Mouse (Mus musculus) forebrain, embryonic 15.5 days (tissue): Measurements from ENCODE around the gene Cnr1. TPM values are rescaled to one million over a fixed set of nuclear protein-coding genes. Genes with fewer than 3 reads are reported as not detected.

Experiments
- ATAC-seq: fragments of 200-750 bp; cut with Nextera tagmentation; replicated peaks from 2 replicates; pipeline ENCODE4 v1.8.0; 2017; ENCODE audit warnings: mild to moderate bottlenecking, moderate TSS enrichment, moderate library complexity
- H3K27ac ChIP-seq: fragments of 300-500 bp; sonication (generic); replicated peaks from 2 replicates; pipeline ENCODE4 v1.5.1; 2015; ENCODE audit warnings: mild to moderate bottlenecking, inconsistent platforms
- H3K27me3 ChIP-seq: fragments of 300-500 bp; sonication (generic); 2 replicates; pipeline ENCODE4 v1.6.1; 2015; ENCODE audit warnings: inconsistent platforms
- H3K36me3 ChIP-seq: fragments of 300-500 bp; sonication (generic); 2 replicates; pipeline ENCODE4 v1.6.1; 2015; ENCODE audit warnings: mild to moderate bottlenecking, inconsistent platforms
- H3K4me1 ChIP-seq: fragments of 300-500 bp; sonication (generic); 2 replicates; pipeline ENCODE4 v1.6.1; 2015; ENCODE audit warnings: inconsistent platforms
- H3K4me2 ChIP-seq: fragments of 300-500 bp; sonication (generic); replicated peaks from 2 replicates; pipeline ENCODE4 v1.6.1; 2015; ENCODE audit warnings: mild to moderate bottlenecking, inconsistent platforms
- H3K4me3 ChIP-seq: fragments of 300-500 bp; sonication (generic); 2 replicates; pipeline ENCODE4 v1.5.1; 2015; ENCODE audit warnings: mild to moderate bottlenecking, inconsistent platforms
- H3K9ac ChIP-seq: fragments of 300-500 bp; sonication (generic); replicated peaks from 2 replicates; pipeline ENCODE4 v1.6.1; 2015; ENCODE audit warnings: mild to moderate bottlenecking, inconsistent platforms
- H3K9me3 ChIP-seq: fragments of 300-500 bp; sonication (generic); 2 replicates; pipeline ENCODE4 v1.6.1; 2016; ENCODE audit warnings: inconsistent platforms
- WGBS: fragments of 180-500 bp; shearing (Covaris S2); methylation state at CpG from one replicate; pipeline ENCODE4 v1.1.7; 2015; ENCODE audit warnings: mixed read lengths; 5-methylcytosine and 5-hydroxymethylcytosine counted together
- polyA plus RNA-seq: library from polyadenylated mRNA; unstranded; fragments of >200 nt; fragmentation: Nextera tagmentation; extraction: Ambion mirVana; gene quantifications from 2 replicates; pipeline ENCODE4 v1.2.1, GENCODE M21; 2015

The Cnr1 gene
- polyA plus RNA-seq, 1 experiment from 2014 or later: 75.5 TPM

DNA sequence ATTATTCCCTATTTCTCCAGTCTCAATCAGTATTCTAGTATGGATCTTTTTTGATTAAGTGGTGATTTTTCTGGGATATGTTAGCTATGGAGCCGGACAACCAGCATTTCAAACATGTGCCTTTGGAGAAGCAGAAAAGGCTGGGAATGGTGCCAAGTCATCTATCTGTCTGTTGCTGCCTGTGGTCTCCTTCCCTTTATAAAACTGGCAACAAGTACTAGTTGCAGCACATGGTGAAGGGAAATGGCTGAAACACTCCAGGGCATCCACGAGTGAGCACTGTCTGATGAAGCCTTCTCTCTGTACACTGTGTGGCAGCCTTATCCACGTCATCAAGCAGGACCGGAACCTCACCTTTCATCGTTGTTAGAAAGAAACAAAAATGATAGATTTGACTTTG, 8.7 kb upstream of the Cnr1 start:
- WGBS: 60% methylated on average over 5 of the region's 5 CpGs
- Histone ChIP-seq H3K36me3 (no peaks in the 10 kb centered on the region), H3K9me3 (no peaks in the 10 kb centered on the region), H3K27ac (no peak overlapping the region), H3K9ac (no peak overlapping the region), H3K4me3 (no peak overlapping the region), H3K4me2 (no peak overlapping the region), H3K4me1 (no peaks in the 10 kb centered on the region), H3K27me3 (no peaks in the 10 kb centered on the region)
- no peak; the same call in 1 of the 2 replicates for ATAC-seq

DNA sequence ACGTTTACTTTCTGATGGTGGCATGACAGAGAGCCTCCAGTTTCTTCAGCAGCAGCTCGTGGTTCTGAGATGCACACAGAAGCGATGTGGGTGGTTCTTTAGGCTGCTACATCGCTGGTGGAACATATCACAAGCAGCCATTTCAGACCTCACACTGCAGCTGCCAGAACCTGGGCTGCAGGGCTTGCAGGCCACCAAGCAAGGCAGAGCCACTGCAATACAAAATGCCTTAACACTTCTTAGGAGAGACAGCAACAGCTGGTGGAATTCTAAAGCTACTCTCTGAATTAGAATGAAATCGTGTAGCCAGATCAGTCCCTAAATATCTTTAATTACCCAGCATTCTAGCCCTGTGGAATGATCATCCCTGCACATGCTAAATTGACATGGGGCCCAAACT, 3.6 kb upstream of the Cnr1 start:
- Histone ChIP-seq H3K36me3 (no peaks in the 10 kb centered on the region), H3K27me3 (no peaks in the 10 kb centered on the region), H3K4me2 (no peak overlapping the region), H3K4me1 (peaks cover 13% of the 10 kb centered on the region), H3K4me3 (no peak overlapping the region), H3K27ac (no peak overlapping the region), H3K9me3 (no peaks in the 10 kb centered on the region), H3K9ac (no peak overlapping the region)
- no peak for ATAC-seq
- WGBS: 41% methylated on average over 5 of the region's 5 CpGs

DNA sequence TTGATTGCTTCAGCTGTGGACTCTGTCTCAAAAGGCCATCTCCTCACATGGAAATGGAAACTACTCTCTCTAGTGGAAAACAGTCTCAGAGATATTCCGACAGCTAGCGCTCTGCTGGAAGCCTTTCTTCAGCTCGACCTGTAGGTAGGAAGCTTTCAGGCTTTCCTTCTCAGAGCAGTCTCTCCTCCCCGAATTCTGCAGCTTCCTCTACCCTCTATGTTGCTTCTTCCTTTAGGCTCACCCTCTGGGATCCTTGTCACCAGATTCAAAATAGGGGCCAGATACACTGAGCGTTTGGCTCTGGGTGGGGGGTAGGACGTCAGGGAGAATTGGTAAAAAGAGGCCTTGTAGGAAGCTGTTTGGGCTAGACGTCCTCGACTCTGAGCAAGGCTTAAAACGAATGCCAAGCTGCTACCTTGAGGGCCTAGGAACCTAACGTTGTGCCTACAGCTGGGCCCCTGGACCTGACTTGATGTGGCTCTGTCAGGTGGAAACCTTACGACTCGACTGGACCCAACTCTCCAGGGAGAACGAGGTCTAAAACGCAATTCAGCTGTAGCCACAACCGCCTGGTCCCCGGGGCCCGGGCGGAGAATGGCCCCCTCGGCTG, 1.1 kb upstream of the Cnr1 start:
- Histone ChIP-seq H3K9me3 (no peaks in the 10 kb centered on the region), H3K9ac (peak overlapping the region; percentile 98), H3K4me1 (peaks cover 13% of the 10 kb centered on the region), H3K27ac (peak overlapping the region; percentile 97), H3K4me3 (peak overlapping the region; percentile 89), H3K4me2 (peak overlapping the region; percentile 95), H3K27me3 (no peaks in the 10 kb centered on the region), H3K36me3 (no peaks in the 10 kb centered on the region)
- peak; percentile 3 for ATAC-seq
- 2% methylated on average over 19 of the region's 19 CpGs for WGBS

DNA sequence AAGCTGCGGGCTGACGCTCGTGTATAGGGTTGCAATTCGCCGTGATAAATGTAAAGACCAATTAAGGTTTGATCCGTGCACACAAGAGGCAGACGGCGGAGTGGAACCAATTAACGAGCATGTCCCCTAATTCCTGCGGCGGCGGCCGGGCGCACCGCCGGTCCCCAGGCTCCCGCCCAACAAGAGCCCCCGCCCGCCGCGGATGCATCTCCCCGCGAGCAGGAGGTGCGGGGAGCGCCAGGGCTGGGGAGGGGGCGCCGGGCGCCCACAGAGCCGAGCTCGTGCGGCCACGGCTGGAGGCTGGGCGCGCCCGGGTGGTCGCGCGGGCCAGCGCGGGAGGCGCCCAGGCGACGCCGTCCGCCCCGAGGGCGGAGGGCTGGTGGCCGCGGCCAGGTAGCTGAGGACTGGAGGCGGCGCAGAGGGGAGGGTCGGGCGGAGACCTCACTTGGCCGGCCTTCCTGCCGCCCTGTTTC, 596 bp upstream of the Cnr1 start:
- Histone ChIP-seq H3K36me3 (no peaks in the 10 kb centered on the region), H3K4me3 (peak overlapping the region; percentile 89), H3K9me3 (no peaks in the 10 kb centered on the region), H3K9ac (peak overlapping the region; percentile 98), H3K27ac (peak overlapping the region; percentile 97), H3K4me1 (peaks cover 18% of the 10 kb centered on the region), H3K4me2 (peak overlapping the region; percentile 95), H3K27me3 (no peaks in the 10 kb centered on the region)
- peak; percentile 68 for ATAC-seq
- WGBS: under 1% methylated on average over 51 of the region's 55 CpGs

DNA sequence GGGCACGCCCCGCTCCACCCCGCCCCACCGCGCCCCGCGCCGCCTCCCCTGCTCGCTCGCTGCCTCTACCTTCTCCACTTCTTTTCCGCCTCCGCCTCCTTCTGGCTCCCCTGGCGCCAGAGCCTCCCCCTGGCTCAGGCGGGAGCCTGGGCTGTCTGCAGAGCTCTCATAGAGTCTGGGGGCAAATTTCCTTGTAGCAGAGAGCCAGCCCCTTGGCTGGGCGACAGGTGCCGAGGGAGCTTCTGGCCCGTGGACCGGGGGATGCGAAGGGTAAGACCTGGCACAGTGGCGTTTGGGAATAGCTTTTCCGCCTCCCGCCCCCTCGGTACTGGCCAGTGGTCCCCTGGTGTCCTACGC, 474 bp downstream of the Cnr1 start:
- peak overlapping the region; percentile 95 for H3K4me2 ChIP-seq
- peak; percentile 82 for ATAC-seq
- peak overlapping the region; percentile 98 for H3K9ac ChIP-seq
- H3K4me1 ChIP-seq: peaks cover 21% of the 10 kb centered on the region
- H3K36me3 ChIP-seq: no peaks in the 10 kb centered on the region
- H3K9me3 ChIP-seq: no peaks in the 10 kb centered on the region
- H3K27me3 ChIP-seq: no peaks in the 10 kb centered on the region
- H3K4me3 ChIP-seq: peak overlapping the region; percentile 89
- WGBS: under 1% methylated on average over 20 of the region's 24 CpGs
- H3K27ac ChIP-seq: peak overlapping the region; percentile 97

GRCm38 (mm10) chr4:33925489-33925888, 1.1 kb downstream of the Cnr1 start:
- H3K27ac ChIP-seq: peak overlapping the region; percentile 97
- H3K9ac ChIP-seq: peak overlapping the region; percentile 98
- H3K4me1 ChIP-seq: peaks cover 21% of the 10 kb centered on the region
- 54% methylated on average over 4 of the region's 4 CpGs for WGBS
- no peaks in the 10 kb centered on the region for H3K9me3 ChIP-seq
- no peak for ATAC-seq
- H3K36me3 ChIP-seq: no peaks in the 10 kb centered on the region
- no peaks in the 10 kb centered on the region for H3K27me3 ChIP-seq
- peak overlapping the region; percentile 95 for H3K4me2 ChIP-seq
- H3K4me3 ChIP-seq: peak overlapping the region; percentile 89

DNA sequence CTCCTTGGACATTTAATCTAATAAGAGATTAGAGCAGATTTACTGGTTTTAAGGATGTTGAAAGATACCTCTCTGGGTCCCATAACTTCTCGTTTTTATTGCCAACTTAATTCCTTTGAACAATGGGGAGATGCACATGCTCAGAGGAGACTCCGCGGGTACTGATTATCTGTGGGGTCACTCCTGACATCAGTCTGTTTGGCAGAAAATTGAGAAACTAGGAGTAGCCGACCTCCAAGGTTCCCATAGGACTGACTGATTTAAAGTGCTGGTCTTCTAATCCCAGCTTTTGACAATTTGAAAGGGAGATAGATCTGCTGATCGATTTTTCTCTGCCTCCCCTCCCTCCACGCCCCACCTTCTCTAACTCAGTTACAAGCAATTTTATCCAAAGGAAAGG, 1.6 kb downstream of the Cnr1 start:
- Histone ChIP-seq H3K36me3 (no peaks in the 10 kb centered on the region), H3K4me3 (peak overlapping the region; percentile 89), H3K4me1 (peaks cover 21% of the 10 kb centered on the region), H3K4me2 (peak overlapping the region; percentile 95), H3K27me3 (no peaks in the 10 kb centered on the region), H3K9me3 (no peaks in the 10 kb centered on the region), H3K27ac (peak overlapping the region; percentile 71), H3K9ac (peak overlapping the region; percentile 98)
- no peak for ATAC-seq
- 45% methylated on average over 6 of the region's 6 CpGs for WGBS

DNA sequence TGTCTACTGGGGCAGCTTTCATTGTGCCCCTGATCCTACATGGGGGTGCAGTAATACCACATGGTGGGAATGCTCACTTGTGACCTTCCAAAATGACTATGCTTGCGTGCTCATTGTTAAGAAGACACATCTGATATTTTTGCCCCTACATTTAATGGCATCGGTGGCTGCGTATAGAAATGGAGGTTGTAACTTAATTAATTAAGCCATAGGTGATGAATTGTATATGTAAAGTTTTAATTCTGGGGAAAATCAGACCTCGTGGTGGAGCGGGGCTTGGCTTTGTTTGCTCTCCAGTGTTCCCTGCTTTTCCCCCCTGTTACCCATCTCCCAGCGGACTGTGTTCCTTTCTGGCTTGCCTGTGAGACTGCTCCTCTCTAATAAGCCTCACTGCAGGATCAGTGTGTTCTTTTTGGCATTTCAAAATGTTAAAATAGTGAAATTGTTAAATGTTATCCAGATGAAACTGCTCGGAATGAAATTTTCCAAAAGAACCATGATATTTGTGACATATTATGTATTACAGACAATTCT, 2.4 kb downstream of the Cnr1 start:
- 65% methylated on average over 7 of the region's 7 CpGs for WGBS
- peak overlapping the region; percentile 98 for H3K9ac ChIP-seq
- H3K4me3 ChIP-seq: peak overlapping the region; percentile 89
- H3K27ac ChIP-seq: peak overlapping the region; percentile 71
- H3K4me1 ChIP-seq: peaks cover 21% of the 10 kb centered on the region
- no peaks in the 10 kb centered on the region for H3K9me3 ChIP-seq
- H3K36me3 ChIP-seq: no peaks in the 10 kb centered on the region
- H3K27me3 ChIP-seq: no peaks in the 10 kb centered on the region
- H3K4me2 ChIP-seq: peak overlapping the region; percentile 95
- no peak for ATAC-seq

DNA sequence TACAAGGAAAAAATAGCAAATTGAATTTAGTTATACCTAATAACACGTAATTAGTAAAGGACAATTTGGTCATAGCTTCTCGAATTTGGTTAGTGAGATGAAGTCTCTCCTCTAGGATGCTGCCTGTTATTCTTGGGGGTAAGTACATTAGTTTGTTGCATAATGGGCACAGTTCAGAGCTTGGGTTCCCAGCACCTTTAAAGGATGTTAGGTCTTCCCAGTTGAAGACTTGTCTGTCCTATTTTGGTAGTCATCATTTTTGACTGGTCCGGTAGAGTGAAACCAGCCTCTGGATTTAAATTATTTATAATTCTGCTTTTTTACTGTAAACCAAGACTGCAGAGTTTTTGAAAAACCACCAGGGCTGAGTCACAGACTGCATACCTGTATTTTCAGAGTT, 3.3 kb downstream of the Cnr1 start:
- ATAC-seq: no peak
- H3K4me1 ChIP-seq: peaks cover 18% of the 10 kb centered on the region
- peak overlapping the region; percentile 89 for H3K4me3 ChIP-seq
- H3K9me3 ChIP-seq: no peaks in the 10 kb centered on the region
- H3K4me2 ChIP-seq: peak overlapping the region; percentile 95
- H3K9ac ChIP-seq: 0 out of 2 replicates have a peak overlapping the region, but pooled peaks have one; percentile 21
- no peak overlapping the region for H3K27ac ChIP-seq
- H3K36me3 ChIP-seq: no peaks in the 10 kb centered on the region
- no peaks in the 10 kb centered on the region for H3K27me3 ChIP-seq
- 88% methylated on average over 3 of the region's 3 CpGs for WGBS

DNA sequence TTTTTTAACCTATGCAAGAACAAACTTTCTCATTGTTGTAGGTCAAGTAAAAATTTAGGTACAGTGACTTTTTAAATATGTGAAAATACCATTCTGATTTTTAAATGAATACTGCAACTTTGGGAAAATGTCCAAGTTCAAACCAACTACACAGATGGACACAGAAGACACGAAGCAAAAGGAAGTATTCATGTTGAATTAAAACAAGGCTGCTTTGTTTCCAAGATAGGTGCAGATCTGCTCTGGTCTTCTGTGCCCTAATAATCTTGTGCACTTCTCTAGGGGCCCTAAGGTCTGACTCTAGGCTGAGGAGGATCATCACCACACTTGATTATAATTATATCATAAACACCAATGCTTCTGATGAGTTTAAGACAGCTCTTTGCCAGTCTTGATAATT, 4.1 kb downstream of the Cnr1 start:
- Histone ChIP-seq H3K36me3 (no peaks in the 10 kb centered on the region), H3K9ac (no peak overlapping the region), H3K27ac (no peak overlapping the region), H3K4me2 (peak overlapping the region; percentile 30), H3K4me1 (peaks cover 10% of the 10 kb centered on the region), H3K4me3 (peak overlapping the region; percentile 13; the same call in 1 of the 2 replicates), H3K9me3 (no peaks in the 10 kb centered on the region), H3K27me3 (no peaks in the 10 kb centered on the region)
- no peak for ATAC-seq
- WGBS: 28% methylated on average over 1 of the region's 1 CpGs

GRCm38 (mm10) chr4:33931347-33931746, 7.0 kb downstream of the Cnr1 start:
- Histone ChIP-seq H3K9ac (no peak overlapping the region), H3K27me3 (no peaks in the 10 kb centered on the region), H3K4me1 (peaks cover 14% of the 10 kb centered on the region), H3K4me2 (no peak overlapping the region), H3K9me3 (no peaks in the 10 kb centered on the region), H3K36me3 (0 out of 2 replicates have a peak, but pooled peaks cover 2% of the 10 kb centered on the region), H3K4me3 (no peak overlapping the region), H3K27ac (no peak overlapping the region)
- WGBS: 90% methylated on average over 8 of the region's 8 CpGs
- ATAC-seq: no peak

DNA sequence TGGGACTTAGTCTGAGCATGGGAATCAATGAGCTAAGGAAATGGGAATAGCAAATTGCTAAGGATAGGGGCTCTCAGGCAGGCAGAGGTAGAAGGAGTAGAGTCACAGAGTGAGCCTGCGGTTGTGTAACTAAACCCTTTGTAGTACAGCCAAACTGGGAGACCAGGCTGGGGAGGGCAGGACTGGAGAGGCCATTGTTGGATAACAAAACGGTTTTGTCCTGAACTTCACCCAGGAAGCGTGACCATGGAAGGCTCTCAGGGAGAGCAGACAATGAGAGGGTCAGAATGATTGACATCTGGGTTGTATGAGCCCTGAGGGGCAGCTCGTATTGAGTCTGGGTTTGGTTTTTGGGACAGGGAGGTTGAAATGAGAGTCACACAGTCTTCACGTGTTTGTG, 17.2 kb downstream of the Cnr1 start:
- H3K4me3 ChIP-seq: no peak overlapping the region
- H3K9me3 ChIP-seq: no peaks in the 10 kb centered on the region
- WGBS: 15% methylated on average over 5 of the region's 5 CpGs
- H3K36me3 ChIP-seq: peaks cover 23% of the 10 kb centered on the region
- no peak overlapping the region for H3K9ac ChIP-seq
- no peak overlapping the region for H3K4me2 ChIP-seq
- ATAC-seq: no peak
- no peak overlapping the region for H3K27ac ChIP-seq
- H3K4me1 ChIP-seq: no peaks in the 10 kb centered on the region
- H3K27me3 ChIP-seq: no peaks in the 10 kb centered on the region

DNA sequence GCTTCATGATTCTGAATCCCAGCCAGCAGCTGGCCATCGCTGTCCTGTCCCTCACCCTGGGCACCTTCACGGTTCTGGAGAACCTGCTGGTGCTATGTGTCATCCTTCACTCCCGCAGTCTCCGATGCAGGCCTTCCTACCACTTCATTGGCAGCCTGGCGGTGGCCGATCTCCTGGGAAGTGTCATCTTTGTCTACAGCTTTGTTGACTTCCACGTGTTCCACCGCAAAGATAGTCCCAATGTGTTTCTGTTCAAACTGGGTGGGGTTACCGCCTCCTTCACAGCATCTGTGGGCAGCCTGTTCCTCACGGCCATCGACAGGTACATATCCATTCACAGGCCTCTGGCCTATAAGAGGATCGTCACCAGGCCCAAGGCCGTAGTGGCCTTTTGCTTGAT, 19.5 kb downstream of the Cnr1 start:
- 96% methylated on average over 13 of the region's 13 CpGs for whole genome bisulfite sequencing
- Histone ChIP-seq H3K27ac (no peak overlapping the region), H3K36me3 (peaks cover 24% of the 10 kb centered on the region), H3K27me3 (no peaks in the 10 kb centered on the region), H3K9me3 (no peaks in the 10 kb centered on the region), H3K4me3 (no peak overlapping the region), H3K4me1 (peaks cover 4% of the 10 kb centered on the region), H3K9ac (no peak overlapping the region), H3K4me2 (no peak overlapping the region)
- ATAC-seq: no peak
